Mouse (Mus musculus): ENCODE data around the gene Tpi1. TPM values are rescaled to one million over a fixed set of nuclear protein-coding genes. Genes with fewer than 3 reads are reported as not detected.

The Tpi1 gene
- polyA plus RNA-seq, 1 experiment from 2014 or later: 346 TPM

GRCm38 (mm10) chr6:124854647-124855046 is 40.6 kb upstream of the Tpi1 start:
- ATAC-seq: no peak
- no peak for DNase-seq

GRCm38 (mm10) chr6:124850535-124850934 is 36.4 kb upstream of the Tpi1 start:
- 63% methylated on average over 8 of the region's 8 CpGs for WGBS (ENCODE audit: insufficient replicate concordance)
- Histone ChIP-seq H3K9me3 (ENCODE audit: low read length) (no peaks in the 10 kb centered on the region), H3K36me3 (replicated peaks; ENCODE audit: insufficient read depth, low read length) (no peaks in the 10 kb centered on the region), H3K4me2 (ENCODE audit: low read depth, low read length) (no peak overlapping the region), H3K27ac (ENCODE audit: low read depth) (no peak overlapping the region), H3K4me3 (ENCODE audit: low read depth, low read length) (no peak overlapping the region), H3K27me3 (ENCODE audit: insufficient read depth, low read length) (peaks cover 6% of the 10 kb centered on the region; the same call in 1 of the 2 replicates), H3K4me1 (ENCODE audit: insufficient read depth) (no peaks in the 10 kb centered on the region), H3K9ac (replicated peaks) (no peak overlapping the region)
- TF ChIP-seq CTCF (IDR thresholded peaks at IDR 0.05; ENCODE audit: low read depth): no peak
- TF ChIP-seq EP300 (IDR thresholded peaks at IDR 0.05; ENCODE audit: low read depth): no peak
- no peak for ATAC-seq
- DNase-seq: no peak

More at GRCm38 (mm10) chr6:124854647-124855046, 40.6 kb upstream of the Tpi1 start:
- no peak overlapping the region for H3K9ac ChIP-seq (replicated peaks)
- H3K27ac ChIP-seq (ENCODE audit: low read depth): no peak overlapping the region
- H3K4me2 ChIP-seq (ENCODE audit: low read depth, low read length): no peak overlapping the region
- H3K4me3 ChIP-seq (ENCODE audit: low read depth, low read length): no peak overlapping the region
- 56% methylated on average over 12 of the region's 12 CpGs for WGBS (ENCODE audit: insufficient replicate concordance)
- H3K27me3 ChIP-seq (ENCODE audit: insufficient read depth, low read length): peaks cover 43% of the 10 kb centered on the region
- peaks cover 5% of the 10 kb centered on the region; the same call in 1 of the 2 replicates for H3K4me1 ChIP-seq (ENCODE audit: insufficient read depth)
- TF ChIP-seq EP300 (IDR thresholded peaks at IDR 0.05; ENCODE audit: low read depth): no peak
- no peak for TF ChIP-seq CTCF (IDR thresholded peaks at IDR 0.05; ENCODE audit: low read depth)
- no peaks in the 10 kb centered on the region for H3K36me3 ChIP-seq (replicated peaks; ENCODE audit: insufficient read depth, low read length)
- H3K9me3 ChIP-seq (ENCODE audit: low read length): no peaks in the 10 kb centered on the region

DNA sequence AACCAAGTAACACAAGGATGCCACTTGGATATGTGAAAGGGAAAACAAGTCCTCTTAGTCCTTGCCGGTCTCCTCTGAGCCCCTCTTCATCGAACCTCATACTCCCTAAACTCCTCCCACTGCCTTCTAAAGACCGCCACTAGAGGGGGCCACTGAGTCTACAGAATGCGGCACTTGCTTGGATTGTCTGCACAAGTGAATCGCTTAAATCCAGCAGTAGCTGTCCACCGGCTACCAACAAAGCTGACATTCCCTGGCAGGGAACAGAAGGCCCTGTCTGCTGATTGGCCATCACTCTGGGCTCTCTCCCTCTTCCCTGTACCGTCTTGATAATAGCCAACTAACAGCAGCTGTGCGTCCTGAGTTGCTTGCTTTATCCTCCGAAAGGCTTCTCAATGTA is 33.2 kb upstream of the Tpi1 start:
- Histone ChIP-seq H3K4me2 (ENCODE audit: low read depth, low read length) (no peak overlapping the region), H3K27me3 (ENCODE audit: insufficient read depth, low read length) (no peaks in the 10 kb centered on the region; the same call in 1 of the 2 replicates), H3K4me3 (ENCODE audit: low read depth, low read length) (no peak overlapping the region), H3K4me1 (ENCODE audit: insufficient read depth) (no peaks in the 10 kb centered on the region), H3K9me3 (ENCODE audit: low read length) (no peaks in the 10 kb centered on the region), H3K36me3 (replicated peaks; ENCODE audit: insufficient read depth, low read length) (no peaks in the 10 kb centered on the region), H3K27ac (ENCODE audit: low read depth) (no peak overlapping the region), H3K9ac (replicated peaks) (no peak overlapping the region)
- ATAC-seq (peak; percentile 62; the same call in 1 of the 2 replicates), DNase-seq (peak; percentile 91)
- TF ChIP-seq EP300 (IDR thresholded peaks at IDR 0.05; ENCODE audit: low read depth): no peak
- peak; percentile 98 for TF ChIP-seq CTCF (IDR thresholded peaks at IDR 0.05; ENCODE audit: low read depth)
- WGBS (ENCODE audit: insufficient replicate concordance): 17% methylated on average over 9 of the region's 9 CpGs

- TF ChIP-seq EP300 (IDR thresholded peaks at IDR 0.05; ENCODE audit: low read depth): no peak
- no peak for TF ChIP-seq CTCF (IDR thresholded peaks at IDR 0.05; ENCODE audit: low read depth)
- Histone ChIP-seq H3K4me3 (ENCODE audit: low read depth, low read length) (no peak within 1 kb of the TSS), H3K9ac (replicated peaks) (no peak within 1 kb of the TSS), H3K36me3 (replicated peaks; ENCODE audit: insufficient read depth, low read length) (no peaks in the 10 kb centered on the region), H3K27ac (ENCODE audit: low read depth) (no peak within 1 kb of the TSS), H3K4me2 (ENCODE audit: low read depth, low read length) (no peak within 1 kb of the TSS), H3K27me3 (ENCODE audit: insufficient read depth, low read length) (no peaks in the 10 kb centered on the region), H3K9me3 (ENCODE audit: low read length) (no peaks in the 10 kb centered on the region), H3K4me1 (ENCODE audit: insufficient read depth) (no peaks in the 10 kb centered on the region)
- ATAC-seq (no peak), DNase-seq (no peak)
- WGBS (ENCODE audit: insufficient replicate concordance): 33% methylated on average over 15 of the region's 15 CpGs
Measured at GRCm38 (mm10) chr6:124840241-124841167, 26.4 kb upstream of the Tpi1 start, which contains the start of gene Gnb3. TSS of gene Gnb3 (minus strand) at chr6:124840275.

- WGBS (ENCODE audit: insufficient replicate concordance): 31% methylated on average over 8 of the region's 8 CpGs
Measured at GRCm38 (mm10) chr6:124839805-124840204, 25.7 kb upstream of the Tpi1 start.

GRCm38 (mm10) chr6:124836411-124836810 is 22.3 kb upstream of the Tpi1 start:
- ATAC-seq: no peak
- Histone ChIP-seq H3K9me3 (ENCODE audit: low read length) (no peaks in the 10 kb centered on the region), H3K36me3 (replicated peaks; ENCODE audit: insufficient read depth, low read length) (peaks cover 30% of the 10 kb centered on the region)

More at GRCm38 (mm10) chr6:124839805-124840204, 25.7 kb upstream of the Tpi1 start:
- ATAC-seq (no peak), DNase-seq (no peak)
- Histone ChIP-seq H3K27ac (ENCODE audit: low read depth) (no peak overlapping the region), H3K27me3 (ENCODE audit: insufficient read depth, low read length) (no peaks in the 10 kb centered on the region), H3K4me2 (ENCODE audit: low read depth, low read length) (no peak overlapping the region), H3K4me3 (ENCODE audit: low read depth, low read length) (no peak overlapping the region), H3K36me3 (replicated peaks; ENCODE audit: insufficient read depth, low read length) (no peaks in the 10 kb centered on the region), H3K9ac (replicated peaks) (no peak overlapping the region), H3K4me1 (ENCODE audit: insufficient read depth) (no peaks in the 10 kb centered on the region), H3K9me3 (ENCODE audit: low read length) (no peaks in the 10 kb centered on the region)
- TF ChIP-seq EP300 (IDR thresholded peaks at IDR 0.05; ENCODE audit: low read depth) (no peak), CTCF (IDR thresholded peaks at IDR 0.05; ENCODE audit: low read depth) (no peak)

More at GRCm38 (mm10) chr6:124836411-124836810, 22.3 kb upstream of the Tpi1 start:
- Histone ChIP-seq H3K9ac (replicated peaks) (no peak overlapping the region), H3K4me1 (ENCODE audit: insufficient read depth) (no peaks in the 10 kb centered on the region), H3K4me2 (ENCODE audit: low read depth, low read length) (no peak overlapping the region), H3K4me3 (ENCODE audit: low read depth, low read length) (no peak overlapping the region), H3K27me3 (ENCODE audit: insufficient read depth, low read length) (no peaks in the 10 kb centered on the region), H3K27ac (ENCODE audit: low read depth) (no peak overlapping the region)
- DNase-seq: no peak
- no peak for TF ChIP-seq EP300 (IDR thresholded peaks at IDR 0.05; ENCODE audit: low read depth)
- TF ChIP-seq CTCF (IDR thresholded peaks at IDR 0.05; ENCODE audit: low read depth): no peak
- WGBS (ENCODE audit: insufficient replicate concordance): 74% methylated on average over 7 of the region's 7 CpGs
